Mouse (Mus musculus): Measurements from ENCODE around the gene Slc12a9.

- no peak for TF ChIP-seq FLI1 (IDR thresholded peaks at IDR 0.05; ENCODE audit: low read length)
- TF ChIP-seq GATA1 (IDR thresholded peaks at IDR 0.05; ENCODE audit: borderline replicate concordance, low read length) = no peak
These were observed 26.1 kb downstream of the Slc12a9 start, which contains the start of gene Srrt for GRCm38 (mm10) chr5:137307071-137307912.
